Mouse (Mus musculus): ENCODE results near the gene Trp73.

- TF ChIP-seq EP300 (IDR thresholded peaks at IDR 0.05; ENCODE audit: insufficient read depth, low read depth, low read length) (no peak), POLR2A (IDR thresholded peaks at IDR 0.05; ENCODE audit: insufficient read depth, low read length) (no peak)
Measured at GRCm38 (mm10) chr4:154103912-154104311, 36.1 kb downstream of the Trp73 start.

All from ES-Bruce4 (cell line).